Mouse (Mus musculus) megakaryocyte, embryonic 14.5 days (primary cell): ENCODE data around the gene Rhou.

Experiments used
- FLI1 ChIP-seq: IDR thresholded peaks from 2 replicates; pipeline ENCODE4 v1.6.1; 2012; ENCODE audit warnings: low read length, inconsistent platforms, mixed read lengths
- GATA1 ChIP-seq: IDR thresholded peaks from 3 replicates; pipeline ENCODE4 v1.6.1; 2012; ENCODE audit warnings: mixed read lengths, low read length, inconsistent platforms, borderline replicate concordance

DNA sequence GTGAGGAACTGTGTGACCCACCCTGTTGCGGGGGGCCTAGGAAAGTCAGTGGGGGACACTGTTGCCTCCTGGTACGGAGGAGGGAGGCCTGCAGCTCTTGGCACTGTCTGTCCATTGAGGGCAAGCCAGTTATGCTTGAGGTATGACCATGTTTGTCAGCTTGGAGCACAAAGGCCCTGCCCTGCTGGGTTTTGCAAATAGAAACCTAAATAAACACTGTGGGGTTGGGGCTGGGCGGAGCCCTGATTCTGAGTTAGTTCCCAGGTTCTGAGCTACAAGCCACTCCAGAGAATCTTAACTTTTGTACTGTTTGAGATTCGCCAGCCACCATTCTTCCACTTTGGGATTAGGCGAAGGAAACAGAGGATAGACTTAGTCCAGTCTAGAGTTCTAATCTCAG lies 56.6 kb downstream of the Rhou start:
- TF ChIP-seq GATA1 (no peak), FLI1 (no peak)
